Mouse (Mus musculus): ENCODE data around the gene Tnip1. TPM values are rescaled to one million over a fixed set of nuclear protein-coding genes. Genes with fewer than 3 reads are reported as not detected.

Tnip1 gene
- polyA plus RNA-seq, 1 experiment from 2014 or later = 18.0 TPM

DNA sequence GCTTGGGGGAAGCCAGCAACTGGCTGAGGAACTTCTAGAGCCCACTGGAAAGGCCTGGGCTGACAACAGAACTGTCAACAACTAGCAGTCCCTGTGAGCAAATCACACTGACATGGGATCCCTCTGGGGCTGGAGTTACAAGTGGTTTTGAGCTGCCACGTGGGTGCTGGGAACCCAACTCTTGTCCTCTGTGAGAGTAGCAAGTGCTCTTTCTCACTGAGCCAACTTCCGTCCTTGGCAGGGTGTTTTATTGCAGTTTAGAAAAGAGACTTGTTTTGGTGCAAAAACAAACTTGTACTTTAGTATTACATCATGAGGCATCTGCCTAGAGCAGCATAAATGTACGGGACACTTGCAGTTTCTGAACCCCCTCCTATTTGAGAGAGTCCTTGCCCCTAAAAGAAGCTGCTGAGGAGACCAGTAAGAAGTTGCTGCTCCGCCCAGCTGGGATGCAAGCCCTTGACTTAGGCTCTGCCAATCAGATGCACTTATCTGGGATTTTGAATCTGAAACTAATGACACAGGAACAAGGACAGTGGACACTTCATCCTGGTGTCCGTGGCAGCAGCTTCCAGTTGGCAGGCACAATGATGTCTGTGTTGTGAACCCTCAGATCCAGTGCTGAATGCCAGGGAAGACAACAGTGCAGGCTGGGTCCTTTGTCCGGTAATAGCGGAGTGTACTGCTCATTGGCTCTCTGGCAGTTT, 90.7 kb downstream of the Tnip1 start:
- H3K36me3 ChIP-seq = peaks cover 60% of the 10 kb centered on the region
- no peaks in the 10 kb centered on the region for H3K9me3 ChIP-seq
- WGBS = 80% methylated on average over 7 of the region's 7 CpGs
- no peak overlapping the region for H3K4me2 ChIP-seq
- H3K9ac ChIP-seq (replicated peaks) = no peak overlapping the region
- H3K27me3 ChIP-seq = no peaks in the 10 kb centered on the region
- ATAC-seq (ENCODE audit: insufficient number of reproducible peaks, insufficient read depth, low FRiP score, low TSS enrichment, low read depth) = no peak
- H3K4me3 ChIP-seq (replicated peaks) = no peak overlapping the region
- peaks cover 13% of the 10 kb centered on the region for H3K4me1 ChIP-seq (replicated peaks)
- no peak overlapping the region for H3K27ac ChIP-seq

DNA sequence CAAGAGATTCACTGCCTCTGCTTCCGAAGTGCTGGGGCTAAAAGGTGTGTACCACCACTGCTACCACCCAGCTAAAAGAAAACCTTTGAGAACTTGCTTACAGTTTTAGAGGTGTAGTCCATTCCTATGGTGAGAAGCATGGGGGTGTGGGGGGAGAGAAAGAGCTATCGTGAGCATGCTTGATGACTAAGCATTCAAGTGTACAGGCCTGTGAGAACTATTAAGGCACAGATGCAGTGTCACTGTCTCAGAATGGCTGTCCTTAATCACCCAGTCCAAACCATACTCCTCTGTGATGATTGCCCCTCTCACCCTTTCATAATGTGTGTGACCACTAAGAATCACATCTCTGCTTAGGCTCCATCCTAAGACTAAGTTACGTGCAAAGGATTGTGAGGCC, 93.4 kb downstream of the Tnip1 start:
- no peak overlapping the region for H3K27ac ChIP-seq
- 92% methylated on average over 3 of the region's 3 CpGs for WGBS
- no peak for ATAC-seq (ENCODE audit: insufficient number of reproducible peaks, insufficient read depth, low FRiP score, low TSS enrichment, low read depth)
- peaks cover 53% of the 10 kb centered on the region for H3K36me3 ChIP-seq
- no peak overlapping the region for H3K4me2 ChIP-seq
- peaks cover 17% of the 10 kb centered on the region for H3K4me1 ChIP-seq (replicated peaks)
- no peaks in the 10 kb centered on the region for H3K27me3 ChIP-seq
- no peak overlapping the region for H3K4me3 ChIP-seq (replicated peaks)
- no peak overlapping the region for H3K9ac ChIP-seq (replicated peaks)
- H3K9me3 ChIP-seq = no peaks in the 10 kb centered on the region

DNA sequence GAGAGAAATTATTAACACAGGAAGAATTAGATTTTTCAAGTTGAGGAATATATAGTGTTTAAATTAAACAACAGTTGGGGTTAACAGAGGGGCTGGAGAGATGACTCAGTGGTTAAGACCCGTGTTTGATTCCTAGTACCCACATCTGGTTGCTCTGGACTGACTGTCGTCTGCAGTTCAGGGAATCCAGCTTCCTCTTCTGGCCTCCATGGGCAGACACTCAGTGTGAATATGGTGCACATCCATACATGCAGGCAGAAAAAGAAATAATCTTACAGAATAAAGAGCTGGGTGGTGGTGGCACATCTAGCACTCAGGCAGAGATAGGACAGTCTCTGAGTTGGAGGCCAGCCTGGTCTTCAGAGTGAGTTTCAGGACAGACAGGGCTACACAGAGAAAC, 94.3 kb downstream of the Tnip1 start:
- H3K27me3 ChIP-seq = no peaks in the 10 kb centered on the region
- no peak overlapping the region; the same call in 1 of the 2 replicates for H3K4me3 ChIP-seq (replicated peaks)
- no peaks in the 10 kb centered on the region for H3K9me3 ChIP-seq
- 73% methylated on average over 2 of the region's 2 CpGs for WGBS
- H3K4me2 ChIP-seq = peak overlapping the region; percentile 66
- H3K4me1 ChIP-seq (replicated peaks) = peaks cover 17% of the 10 kb centered on the region
- no peak overlapping the region for H3K9ac ChIP-seq (replicated peaks)
- ATAC-seq (ENCODE audit: insufficient number of reproducible peaks, insufficient read depth, low FRiP score, low TSS enrichment, low read depth) = no peak
- H3K36me3 ChIP-seq = peaks cover 44% of the 10 kb centered on the region
- H3K27ac ChIP-seq = no peak overlapping the region

DNA sequence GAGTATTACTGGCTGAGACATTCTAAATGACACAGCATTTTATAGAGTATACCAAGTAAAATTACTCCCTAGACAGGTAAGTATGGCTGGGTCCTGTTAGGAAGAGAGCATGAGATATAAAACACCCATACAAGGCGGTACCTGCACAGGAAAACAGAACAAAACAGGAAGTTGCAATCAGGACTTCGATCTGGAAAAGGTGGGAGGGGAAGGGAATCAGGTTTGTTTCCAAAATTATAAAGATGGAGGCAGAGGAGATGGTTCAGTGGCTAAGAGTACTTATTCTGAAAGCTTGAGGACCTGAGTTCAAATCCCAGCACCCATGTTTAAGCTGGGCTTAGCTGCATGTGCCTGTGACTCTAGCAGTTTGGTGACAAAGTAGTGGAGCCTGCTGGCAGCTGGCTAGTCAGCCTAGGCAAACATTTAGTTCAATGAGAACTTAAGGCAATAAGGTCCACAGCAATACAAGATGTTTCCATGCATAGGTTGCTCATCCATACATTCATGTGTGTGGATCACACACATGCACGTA, 94.7 kb downstream of the Tnip1 start:
- H3K9ac ChIP-seq (replicated peaks) = no peak overlapping the region
- H3K36me3 ChIP-seq = peaks cover 40% of the 10 kb centered on the region
- H3K27me3 ChIP-seq = no peaks in the 10 kb centered on the region
- no peak for ATAC-seq (ENCODE audit: insufficient number of reproducible peaks, insufficient read depth, low FRiP score, low TSS enrichment, low read depth)
- H3K4me1 ChIP-seq (replicated peaks) = peaks cover 17% of the 10 kb centered on the region
- H3K4me3 ChIP-seq (replicated peaks) = no peak overlapping the region; the same call in 1 of the 2 replicates
- H3K27ac ChIP-seq = no peak overlapping the region
- H3K9me3 ChIP-seq = no peaks in the 10 kb centered on the region
- peak overlapping the region; percentile 66 for H3K4me2 ChIP-seq
- WGBS = 84% methylated on average over 3 of the region's 3 CpGs

DNA sequence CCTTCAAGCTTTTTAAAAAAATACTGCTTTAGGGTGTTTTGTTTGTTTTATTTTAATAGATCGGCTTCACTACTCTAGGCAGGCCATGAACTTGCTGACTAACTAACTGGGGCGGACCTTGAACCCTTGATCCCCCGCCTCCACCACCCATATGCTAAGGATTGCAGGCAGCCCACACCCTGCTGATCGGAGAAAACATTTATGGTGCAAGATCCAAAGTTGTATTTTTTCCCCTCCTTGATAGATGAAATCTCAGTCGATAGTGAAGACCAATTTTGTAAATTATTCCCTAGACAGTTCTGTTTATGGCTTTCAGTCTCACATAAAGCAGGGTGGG, 95.7 kb downstream of the Tnip1 start:
- H3K36me3 ChIP-seq = peaks cover 30% of the 10 kb centered on the region
- H3K4me2 ChIP-seq = peak overlapping the region; percentile 66
- peak overlapping the region; percentile 92 for H3K4me3 ChIP-seq (replicated peaks)
- peaks cover 17% of the 10 kb centered on the region for H3K4me1 ChIP-seq (replicated peaks)
- H3K27me3 ChIP-seq = no peaks in the 10 kb centered on the region
- WGBS = 3% methylated on average over 5 of the region's 5 CpGs
- peak overlapping the region; percentile 91 for H3K27ac ChIP-seq
- peak overlapping the region; percentile 98 for H3K9ac ChIP-seq (replicated peaks)
- no peaks in the 10 kb centered on the region for H3K9me3 ChIP-seq
- no peak for ATAC-seq (ENCODE audit: insufficient number of reproducible peaks, insufficient read depth, low FRiP score, low TSS enrichment, low read depth)

DNA sequence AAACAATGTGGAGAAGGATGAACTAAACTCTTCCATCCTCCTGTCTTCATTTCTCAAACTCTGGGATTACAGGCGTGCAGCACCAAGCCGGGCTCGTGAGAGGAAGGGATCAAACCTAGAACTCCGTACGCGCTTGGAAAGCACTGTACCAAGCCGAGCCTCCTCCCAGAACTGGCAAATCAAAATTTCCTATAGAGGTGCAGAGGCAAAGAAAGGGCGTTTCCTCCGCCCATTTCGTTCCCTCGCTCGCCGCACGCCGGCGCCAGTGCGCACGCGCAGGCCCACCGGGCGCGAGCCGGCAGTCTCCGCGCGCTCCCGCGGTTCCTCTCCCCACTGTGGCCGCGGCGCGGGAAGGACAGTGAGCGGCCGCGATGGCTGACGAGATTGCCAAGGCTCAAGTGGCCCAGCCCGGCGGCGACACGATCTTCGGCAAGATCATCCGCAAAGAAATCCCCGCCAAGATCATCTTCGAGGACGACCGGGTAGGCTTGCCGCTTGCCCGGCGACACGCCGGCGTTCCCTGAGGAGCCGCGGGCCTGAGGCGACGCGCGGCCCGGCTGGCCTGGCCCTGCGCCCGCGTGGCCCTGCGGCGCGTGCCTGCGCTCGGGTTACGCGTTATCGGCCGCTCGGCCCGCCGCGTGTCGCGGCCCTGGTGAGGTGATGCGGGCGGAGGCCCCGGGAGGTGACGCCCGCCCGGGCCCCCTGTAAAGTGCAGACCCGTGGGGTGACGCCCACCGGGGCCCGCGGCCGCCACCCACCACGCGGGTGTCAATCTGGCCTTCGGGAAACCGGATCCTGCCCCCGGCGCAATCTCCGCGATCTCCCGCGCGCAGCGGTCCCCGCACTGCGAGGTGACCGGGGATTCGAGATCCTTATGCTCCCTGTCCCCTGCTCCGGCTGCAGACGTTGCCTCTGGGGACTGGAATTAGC, 96.3 kb downstream of the Tnip1 start, which contains the start of gene Hint1:
Hint1 (plus strand) TSS at position 265 of the 930 bp plus-strand sequence.
- Histone ChIP-seq H3K4me3 (replicated peaks) (peak within 1 kb of the TSS; percentile 92), H3K27me3 (no peaks in the 10 kb centered on the region), H3K9ac (replicated peaks) (peak within 1 kb of the TSS; percentile 98), H3K36me3 (peaks cover 24% of the 10 kb centered on the region), H3K4me1 (replicated peaks) (peaks cover 17% of the 10 kb centered on the region), H3K4me2 (peak within 1 kb of the TSS; percentile 66), H3K27ac (peak within 1 kb of the TSS; percentile 91), H3K9me3 (no peaks in the 10 kb centered on the region)
- under 1% methylated on average over 107 of the region's 107 CpGs for WGBS
- ATAC-seq (ENCODE audit: insufficient number of reproducible peaks, insufficient read depth, low FRiP score, low TSS enrichment, low read depth) = peak; percentile 67

DNA sequence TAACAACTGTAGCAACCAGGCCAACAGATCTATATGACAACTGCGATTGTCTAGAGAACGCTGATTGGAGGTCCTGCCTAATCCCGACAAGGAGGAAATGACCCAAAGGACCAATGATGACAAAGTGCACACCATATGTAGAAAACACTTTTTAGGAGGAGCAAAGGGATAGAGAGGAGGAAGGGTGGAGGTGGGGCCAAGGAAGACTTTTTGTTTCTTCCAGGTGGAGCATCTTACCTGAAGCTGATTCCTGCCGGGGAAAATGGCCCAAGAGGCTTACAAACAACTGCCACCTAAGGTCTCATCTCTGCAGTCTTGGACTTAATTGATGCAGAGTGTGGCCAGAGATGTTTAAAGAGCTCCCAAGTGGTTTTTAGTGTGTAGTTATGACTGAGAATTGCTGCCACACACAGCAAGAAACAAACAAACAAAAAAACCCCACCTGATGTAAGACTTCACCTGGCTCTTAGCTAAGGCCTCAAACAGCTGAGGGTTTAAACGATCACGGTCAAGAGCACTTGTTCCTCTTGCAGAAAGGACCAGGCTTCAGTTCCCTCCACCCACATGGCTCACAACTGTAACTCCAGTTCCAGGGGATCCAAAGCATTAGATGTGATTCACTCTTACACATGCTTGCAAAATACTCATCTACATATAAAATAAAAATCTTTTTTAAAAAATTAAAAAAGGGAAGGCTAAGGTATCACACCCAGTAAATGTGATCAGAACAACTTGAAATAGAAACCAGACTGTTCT, 97.2 kb downstream of the Tnip1 start:
- Histone ChIP-seq H3K9me3 (no peaks in the 10 kb centered on the region), H3K27ac (peak overlapping the region; percentile 91), H3K4me1 (replicated peaks) (peaks cover 17% of the 10 kb centered on the region), H3K36me3 (peaks cover 15% of the 10 kb centered on the region), H3K4me3 (replicated peaks) (peak overlapping the region; percentile 92), H3K9ac (replicated peaks) (peak overlapping the region; percentile 98; the same call in 1 of the 2 replicates), H3K27me3 (no peaks in the 10 kb centered on the region), H3K4me2 (peak overlapping the region; percentile 66)
- whole genome bisulfite sequencing = 72% methylated on average over 6 of the region's 6 CpGs
- ATAC-seq (ENCODE audit: insufficient number of reproducible peaks, insufficient read depth, low FRiP score, low TSS enrichment, low read depth) = no peak

DNA sequence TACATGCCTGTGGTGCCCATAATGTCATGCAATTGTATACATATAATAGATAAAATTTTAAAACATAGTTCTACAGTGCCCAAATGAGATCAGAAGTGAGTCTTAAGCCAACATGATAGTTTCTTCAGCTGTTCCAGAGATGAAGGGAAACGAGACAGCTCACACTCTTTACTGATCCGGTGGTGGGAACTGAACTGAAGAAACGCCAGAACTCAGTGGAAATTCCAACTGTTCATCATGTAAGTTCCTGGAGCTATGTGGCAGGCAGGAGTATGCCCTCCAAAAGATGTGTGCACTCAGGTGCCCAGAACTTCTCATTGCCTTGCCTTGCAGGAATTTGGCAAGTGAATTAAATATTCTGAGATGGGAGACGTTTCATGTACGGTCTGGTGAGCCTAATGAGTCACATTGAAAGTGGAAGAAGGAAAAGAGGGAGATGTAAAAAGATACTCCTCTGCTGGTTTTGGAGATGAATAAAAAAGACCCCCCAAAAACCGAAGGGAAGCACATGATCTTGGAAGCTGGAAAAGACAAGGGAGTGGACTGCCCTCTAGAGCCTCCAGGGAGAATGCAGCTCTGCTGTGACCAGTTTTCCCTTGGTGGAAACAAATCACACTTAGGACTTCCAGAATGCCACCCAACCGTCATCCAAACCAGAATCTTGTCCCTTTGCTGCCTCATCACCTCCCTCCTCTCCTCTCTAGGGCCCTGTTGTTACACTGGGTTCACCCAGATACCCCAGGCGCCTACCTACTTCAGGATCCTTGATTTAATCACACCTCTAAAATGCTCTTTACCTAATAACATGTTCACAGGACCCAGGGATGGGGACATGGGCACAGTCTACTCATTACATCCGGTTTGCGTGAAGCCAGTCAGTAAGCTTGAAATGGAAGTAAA, 99.8 kb downstream of the Tnip1 start:
- no peaks in the 10 kb centered on the region for H3K27me3 ChIP-seq
- peaks cover 15% of the 10 kb centered on the region for H3K4me1 ChIP-seq (replicated peaks)
- no peaks in the 10 kb centered on the region for H3K9me3 ChIP-seq
- WGBS = 47% methylated on average over 10 of the region's 10 CpGs
- no peak overlapping the region for H3K4me3 ChIP-seq (replicated peaks)
- H3K9ac ChIP-seq (replicated peaks) = no peak overlapping the region
- no peak overlapping the region for H3K27ac ChIP-seq
- no peaks in the 10 kb centered on the region for H3K36me3 ChIP-seq
- no peak for ATAC-seq (ENCODE audit: insufficient number of reproducible peaks, insufficient read depth, low FRiP score, low TSS enrichment, low read depth)
- H3K4me2 ChIP-seq = no peak overlapping the region

DNA sequence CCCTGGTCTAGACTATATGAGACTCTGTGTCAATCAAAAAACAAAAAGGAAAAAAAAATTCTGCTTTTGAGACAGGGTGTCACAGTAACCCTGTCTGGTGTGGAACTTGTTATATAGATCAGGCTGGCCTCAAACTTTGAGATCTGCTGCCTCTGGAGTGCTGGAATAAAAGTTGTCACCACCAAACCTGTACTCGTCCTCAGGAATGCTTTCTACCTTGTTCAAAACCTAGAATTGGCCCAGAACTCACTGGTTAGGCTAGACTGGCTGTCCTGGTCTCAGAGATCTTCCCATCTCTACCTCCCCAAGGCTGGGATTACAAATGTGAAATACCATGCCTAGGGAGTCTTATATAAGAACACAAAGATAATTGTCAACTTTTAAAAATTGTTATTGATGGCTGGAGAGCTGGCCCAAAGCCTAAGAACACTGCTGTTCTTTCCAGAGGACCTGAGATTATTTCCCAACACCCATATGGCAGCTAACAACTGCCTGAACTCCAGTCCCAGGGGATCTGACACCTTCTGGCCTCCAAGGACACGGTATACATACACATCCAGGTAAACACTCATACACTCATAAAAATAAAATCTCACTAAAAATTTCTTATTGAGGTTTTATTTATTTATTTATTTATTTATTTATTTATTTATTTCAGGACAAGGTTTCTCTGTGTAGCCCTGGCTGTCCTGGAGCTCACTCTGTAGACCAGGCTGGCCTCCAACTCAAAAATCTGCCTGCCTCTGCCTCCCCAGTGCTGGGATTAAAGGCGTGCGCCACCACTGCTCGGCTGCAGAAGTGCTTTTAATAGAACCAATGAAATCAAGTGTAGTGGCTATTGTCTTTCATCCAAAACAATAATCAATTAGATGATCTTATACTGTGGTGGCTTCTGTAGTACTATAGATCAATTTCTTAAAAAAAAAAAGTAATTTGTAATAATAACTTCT, 101.0 kb downstream of the Tnip1 start:
- peaks cover 11% of the 10 kb centered on the region for H3K4me1 ChIP-seq (replicated peaks)
- 0 out of 2 replicates have a peak overlapping the region, but pooled peaks have one; percentile 41 for H3K27ac ChIP-seq
- H3K27me3 ChIP-seq = no peaks in the 10 kb centered on the region
- ATAC-seq (ENCODE audit: insufficient number of reproducible peaks, insufficient read depth, low FRiP score, low TSS enrichment, low read depth) = no peak
- H3K9me3 ChIP-seq = no peaks in the 10 kb centered on the region
- no peaks in the 10 kb centered on the region for H3K36me3 ChIP-seq
- no peak overlapping the region for H3K9ac ChIP-seq (replicated peaks)
- 91% methylated on average over 5 of the region's 5 CpGs for WGBS
- peak overlapping the region; percentile 84; the same call in 1 of the 2 replicates for H3K4me2 ChIP-seq
- no peak overlapping the region for H3K4me3 ChIP-seq (replicated peaks)
